Mouse (Mus musculus): Measurements from ENCODE around the gene Lpar6. TPM values are rescaled to one million over a fixed set of nuclear protein-coding genes. Genes with fewer than 3 reads are reported as not detected.

The Lpar6 gene
- polyA plus RNA-seq (2015; fragmentation: Nextera tagmentation; extraction: Ambion mirVana), result 13.9 and 15.6 TPM in 2 replicates

- Histone ChIP-seq H3K4me1 (peaks cover 17% of the 10 kb centered on the region), H3K9ac (peak within 1 kb of the TSS; percentile 80), H3K4me2 (replicated peaks) (peak within 1 kb of the TSS; percentile 64), H3K27me3 (no peaks in the 10 kb centered on the region), H3K4me3 (peak within 1 kb of the TSS; percentile 62), H3K36me3 (peaks cover 6% of the 10 kb centered on the region; the same call in 1 of the 2 replicates), H3K9me3 (no peaks in the 10 kb centered on the region), H3K27ac (peak within 1 kb of the TSS; percentile 92)
- peak; percentile 87 for ATAC-seq (ENCODE audit: low FRiP score, low read depth)
- under 1% methylated on average over 19 of the region's 19 CpGs for WGBS
Measured at GRCm38 (mm10) chr14:73237848-73238321, at the start of gene Lpar6. Lpar6 (plus strand) TSS chr14:73237895.

- Histone ChIP-seq H3K4me1 (peaks cover 11% of the 10 kb centered on the region; the same call in 1 of the 2 replicates), H3K4me3 (no peak overlapping the region), H3K9me3 (no peaks in the 10 kb centered on the region), H3K27me3 (no peaks in the 10 kb centered on the region), H3K9ac (no peak overlapping the region), H3K36me3 (peaks cover 12% of the 10 kb centered on the region), H3K27ac (no peak overlapping the region), H3K4me2 (replicated peaks) (no peak overlapping the region)
- ATAC-seq (ENCODE audit: low FRiP score, low read depth), result no peak
- WGBS, result 22% methylated on average over 5 of the region's 5 CpGs
Measured at GRCm38 (mm10) chr14:73199058-73199457, 38.6 kb upstream of the Lpar6 start.

DNA sequence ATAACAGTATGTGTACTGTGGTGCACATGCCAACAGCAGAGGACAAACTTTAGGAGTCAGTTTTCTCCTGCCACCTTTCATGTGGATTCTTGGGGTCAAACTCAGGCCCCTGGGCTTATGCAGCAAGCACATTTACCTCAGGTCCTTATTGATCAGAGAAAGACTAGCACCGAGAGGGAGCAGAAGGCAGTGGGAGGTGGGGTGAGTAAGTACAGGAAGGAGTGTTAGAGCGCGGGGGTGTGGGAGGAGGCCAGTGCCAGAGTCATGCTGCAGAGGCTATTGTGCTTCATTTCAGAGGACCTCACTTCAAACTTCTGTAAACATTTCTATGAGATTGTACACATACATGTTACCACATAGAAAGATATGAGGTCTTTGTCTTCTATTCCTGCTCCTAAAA, 36.2 kb upstream of the Lpar6 start:
- no peak for ATAC-seq (ENCODE audit: low FRiP score, low read depth)
- H3K4me2 ChIP-seq (replicated peaks), result no peak overlapping the region
- 56% methylated on average over 3 of the region's 3 CpGs for WGBS
- peaks cover 11% of the 10 kb centered on the region; the same call in 1 of the 2 replicates for H3K4me1 ChIP-seq
- no peak overlapping the region for H3K27ac ChIP-seq
- peaks cover 12% of the 10 kb centered on the region for H3K36me3 ChIP-seq
- H3K4me3 ChIP-seq, result no peak overlapping the region
- no peak overlapping the region for H3K9ac ChIP-seq
- H3K27me3 ChIP-seq, result no peaks in the 10 kb centered on the region
- H3K9me3 ChIP-seq, result no peaks in the 10 kb centered on the region

- no peak for ATAC-seq (ENCODE audit: low FRiP score, low read depth)
- WGBS, result 71% methylated on average over 3 of the region's 3 CpGs
- H3K4me2 ChIP-seq (replicated peaks), result no peak overlapping the region
- H3K9ac ChIP-seq, result no peak overlapping the region
- no peak overlapping the region for H3K4me3 ChIP-seq
- H3K36me3 ChIP-seq, result peaks cover 7% of the 10 kb centered on the region; the same call in 1 of the 2 replicates
- H3K27ac ChIP-seq, result no peak overlapping the region
- H3K27me3 ChIP-seq, result no peaks in the 10 kb centered on the region
- H3K4me1 ChIP-seq, result peaks cover under 1% of the 10 kb centered on the region; the same call in 1 of the 2 replicates
- H3K9me3 ChIP-seq, result no peaks in the 10 kb centered on the region
Measured at GRCm38 (mm10) chr14:73204016-73204415, 33.7 kb upstream of the Lpar6 start.

GRCm38 (mm10) chr14:73209262-73209661, 28.4 kb upstream of the Lpar6 start:
- Histone ChIP-seq H3K36me3 (peaks cover 7% of the 10 kb centered on the region), H3K4me3 (no peak overlapping the region), H3K9me3 (no peaks in the 10 kb centered on the region), H3K27ac (no peak overlapping the region), H3K4me1 (no peaks in the 10 kb centered on the region), H3K4me2 (replicated peaks) (no peak overlapping the region), H3K27me3 (no peaks in the 10 kb centered on the region), H3K9ac (no peak overlapping the region)
- ATAC-seq (ENCODE audit: low FRiP score, low read depth), result no peak

DNA sequence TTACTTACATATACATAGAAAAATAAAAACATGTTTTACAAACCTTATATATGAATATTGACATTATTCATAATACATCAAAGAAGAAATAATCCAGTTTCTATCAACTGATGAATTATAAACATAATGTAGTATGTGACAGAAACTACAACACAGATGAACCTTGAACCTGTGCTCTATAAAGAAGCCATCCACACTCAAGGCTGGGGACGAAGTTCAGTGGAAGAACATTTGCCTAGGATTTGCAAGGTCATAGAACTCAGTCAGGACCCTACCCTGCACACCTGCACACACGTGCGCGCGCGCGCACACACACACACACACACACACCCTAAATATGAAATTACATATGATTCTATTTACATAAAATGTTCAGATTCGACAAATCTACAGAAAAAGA, 27.5 kb upstream of the Lpar6 start:
- no peak overlapping the region for H3K9ac ChIP-seq
- H3K36me3 ChIP-seq, result peaks cover 6% of the 10 kb centered on the region
- ATAC-seq (ENCODE audit: low FRiP score, low read depth), result no peak
- H3K27ac ChIP-seq, result no peak overlapping the region
- H3K4me3 ChIP-seq, result no peak overlapping the region
- H3K27me3 ChIP-seq, result no peaks in the 10 kb centered on the region
- H3K9me3 ChIP-seq, result no peaks in the 10 kb centered on the region
- no peak overlapping the region for H3K4me2 ChIP-seq (replicated peaks)
- H3K4me1 ChIP-seq, result no peaks in the 10 kb centered on the region
- WGBS, result 94% methylated on average over 8 of the region's 8 CpGs

GRCm38 (mm10) chr14:73211477-73211876, 26.2 kb upstream of the Lpar6 start:
- Histone ChIP-seq H3K4me3 (no peak overlapping the region), H3K9ac (no peak overlapping the region), H3K27me3 (no peaks in the 10 kb centered on the region), H3K4me2 (replicated peaks) (no peak overlapping the region), H3K36me3 (peaks cover 14% of the 10 kb centered on the region; the same call in 1 of the 2 replicates), H3K27ac (no peak overlapping the region), H3K9me3 (no peaks in the 10 kb centered on the region), H3K4me1 (no peaks in the 10 kb centered on the region)
- no peak for ATAC-seq (ENCODE audit: low FRiP score, low read depth)
- WGBS, result 86% methylated on average over 5 of the region's 5 CpGs

- Histone ChIP-seq H3K27ac (no peak overlapping the region), H3K27me3 (no peaks in the 10 kb centered on the region), H3K36me3 (peaks cover 14% of the 10 kb centered on the region; the same call in 1 of the 2 replicates), H3K9me3 (no peaks in the 10 kb centered on the region), H3K4me1 (no peaks in the 10 kb centered on the region), H3K4me2 (replicated peaks) (no peak overlapping the region), H3K9ac (no peak overlapping the region), H3K4me3 (no peak overlapping the region)
- ATAC-seq (ENCODE audit: low FRiP score, low read depth), result no peak
- WGBS, result 97% methylated on average over 1 of the region's 1 CpGs
Measured at GRCm38 (mm10) chr14:73217062-73217461, 20.6 kb upstream of the Lpar6 start.

GRCm38 (mm10) chr14:73222316-73222970, 15.3 kb upstream of the Lpar6 start:
- no peaks in the 10 kb centered on the region for H3K27me3 ChIP-seq
- WGBS, result 89% methylated on average over 9 of the region's 9 CpGs

DNA sequence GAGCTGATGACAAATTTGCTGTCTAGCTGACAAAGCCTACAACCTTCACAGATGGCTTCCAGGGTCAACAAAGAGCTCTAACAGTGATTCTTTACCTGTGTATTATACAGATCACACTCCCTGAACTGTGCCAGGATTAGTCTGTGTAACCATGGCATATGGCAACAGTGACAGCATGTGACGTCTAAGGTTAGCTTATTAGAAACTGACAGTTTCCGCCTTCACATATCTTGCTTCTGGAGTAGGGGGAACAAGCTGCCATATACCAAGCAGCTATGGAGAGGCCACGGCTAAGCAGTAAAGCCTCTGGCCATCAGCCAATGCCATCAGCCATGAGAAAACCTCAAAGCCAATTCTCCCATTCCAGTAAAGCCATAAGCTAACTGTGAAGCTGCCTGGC, 11.3 kb upstream of the Lpar6 start:
- H3K27ac ChIP-seq, result no peak overlapping the region
- 0 out of 2 replicates have a peak, but pooled peaks have one; percentile 40 for ATAC-seq (ENCODE audit: low FRiP score, low read depth)
- WGBS, result 51% methylated on average over 3 of the region's 3 CpGs

More at GRCm38 (mm10) chr14:73222316-73222970, 15.3 kb upstream of the Lpar6 start:
- Histone ChIP-seq H3K9me3 (no peaks in the 10 kb centered on the region), H3K36me3 (no peaks in the 10 kb centered on the region), H3K9ac (no peak overlapping the region), H3K4me3 (no peak overlapping the region), H3K4me1 (peaks cover 5% of the 10 kb centered on the region), H3K27ac (no peak overlapping the region), H3K4me2 (replicated peaks) (no peak overlapping the region)
- no peak for ATAC-seq (ENCODE audit: low FRiP score, low read depth)

DNA sequence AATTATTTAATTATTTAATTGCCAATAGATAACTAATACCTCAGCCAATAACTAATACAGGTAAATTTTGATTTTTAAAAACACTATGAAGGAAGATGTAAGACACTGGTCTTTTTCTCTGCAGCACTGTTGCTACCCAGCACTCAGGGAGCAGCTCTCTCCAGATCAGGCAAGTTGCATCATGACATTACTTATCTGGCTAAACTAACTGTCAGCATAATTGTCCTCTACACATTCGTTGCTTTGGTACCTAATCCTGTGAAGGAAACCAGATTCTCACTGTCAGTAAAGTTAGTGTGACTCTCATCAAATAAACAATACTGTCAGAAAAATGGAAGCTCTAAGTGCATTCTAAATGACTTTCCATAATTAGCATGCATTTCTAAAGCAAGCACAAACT, 10.8 kb upstream of the Lpar6 start:
- H3K27ac ChIP-seq, result no peak overlapping the region

More for the DNA sequence above, 11.3 kb upstream of the Lpar6 start:
- no peak overlapping the region for H3K9ac ChIP-seq
- H3K36me3 ChIP-seq, result no peaks in the 10 kb centered on the region
- no peaks in the 10 kb centered on the region for H3K27me3 ChIP-seq
- H3K4me2 ChIP-seq (replicated peaks), result no peak overlapping the region
- H3K4me1 ChIP-seq, result peaks cover 12% of the 10 kb centered on the region
- no peaks in the 10 kb centered on the region for H3K9me3 ChIP-seq
- no peak overlapping the region for H3K4me3 ChIP-seq

DNA sequence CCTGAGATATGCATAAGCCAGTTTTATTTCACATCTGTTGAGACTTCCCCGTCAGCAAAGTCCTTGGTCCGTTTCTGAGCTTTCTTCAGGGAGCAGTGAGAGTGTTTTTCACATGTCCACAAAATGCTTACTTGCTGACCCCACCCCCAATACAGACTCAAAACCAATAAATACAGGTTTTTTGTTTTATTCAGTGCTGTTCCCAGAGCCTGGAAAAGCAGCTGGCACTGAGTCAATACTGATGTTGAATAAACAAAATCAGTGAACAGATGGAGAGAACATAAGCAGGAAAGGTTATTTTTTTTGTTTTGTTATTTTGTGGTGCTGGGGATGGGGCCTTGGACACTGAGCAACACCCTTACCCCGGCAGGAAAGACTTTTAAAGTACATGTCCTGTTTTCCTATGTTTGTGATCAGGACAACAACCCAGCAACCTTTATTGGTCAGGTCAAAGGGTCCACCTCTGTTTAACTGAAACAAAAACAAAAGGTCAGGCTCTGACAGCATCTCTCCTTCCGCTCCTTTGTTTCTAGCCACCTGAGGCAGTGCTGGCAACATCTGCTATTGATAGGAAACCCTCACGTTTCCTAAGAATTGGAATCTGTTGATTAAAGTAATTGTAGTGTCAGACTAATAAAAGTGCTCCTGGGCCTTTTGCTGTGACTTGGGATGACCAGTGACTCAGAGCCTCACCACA, 6.3 kb upstream of the Lpar6 start:
- Histone ChIP-seq H3K4me3 (no peak overlapping the region), H3K27ac (peak overlapping the region; percentile 28; the same call in 1 of the 2 replicates), H3K9me3 (no peaks in the 10 kb centered on the region), H3K36me3 (no peaks in the 10 kb centered on the region), H3K27me3 (no peaks in the 10 kb centered on the region), H3K9ac (no peak overlapping the region), H3K4me1 (peaks cover 29% of the 10 kb centered on the region), H3K4me2 (replicated peaks) (no peak overlapping the region)
- WGBS, result 11% methylated on average over 5 of the region's 5 CpGs
- 0 out of 2 replicates have a peak, but pooled peaks have one; percentile 18 for ATAC-seq (ENCODE audit: low FRiP score, low read depth)

More for the DNA sequence above, 10.8 kb upstream of the Lpar6 start:
- H3K27me3 ChIP-seq, result no peaks in the 10 kb centered on the region
- H3K4me3 ChIP-seq, result no peak overlapping the region
- H3K36me3 ChIP-seq, result no peaks in the 10 kb centered on the region
- peaks cover 17% of the 10 kb centered on the region for H3K4me1 ChIP-seq
- no peaks in the 10 kb centered on the region for H3K9me3 ChIP-seq
- ATAC-seq (ENCODE audit: low FRiP score, low read depth), result no peak
- H3K4me2 ChIP-seq (replicated peaks), result no peak overlapping the region
- WGBS, result 18% methylated on average over 1 of the region's 1 CpGs
- no peak overlapping the region for H3K9ac ChIP-seq

Measured in limb, embryonic 13.5 days (tissue).